Mouse (Mus musculus): ENCODE measurements around the gene Smco3.
"Not testable (repeated sequence)": the region's sequence is repeated elsewhere in the genome, so short reads cannot be mapped to it uniquely, and the experiment has no call there.

The Smco3 gene

DNA sequence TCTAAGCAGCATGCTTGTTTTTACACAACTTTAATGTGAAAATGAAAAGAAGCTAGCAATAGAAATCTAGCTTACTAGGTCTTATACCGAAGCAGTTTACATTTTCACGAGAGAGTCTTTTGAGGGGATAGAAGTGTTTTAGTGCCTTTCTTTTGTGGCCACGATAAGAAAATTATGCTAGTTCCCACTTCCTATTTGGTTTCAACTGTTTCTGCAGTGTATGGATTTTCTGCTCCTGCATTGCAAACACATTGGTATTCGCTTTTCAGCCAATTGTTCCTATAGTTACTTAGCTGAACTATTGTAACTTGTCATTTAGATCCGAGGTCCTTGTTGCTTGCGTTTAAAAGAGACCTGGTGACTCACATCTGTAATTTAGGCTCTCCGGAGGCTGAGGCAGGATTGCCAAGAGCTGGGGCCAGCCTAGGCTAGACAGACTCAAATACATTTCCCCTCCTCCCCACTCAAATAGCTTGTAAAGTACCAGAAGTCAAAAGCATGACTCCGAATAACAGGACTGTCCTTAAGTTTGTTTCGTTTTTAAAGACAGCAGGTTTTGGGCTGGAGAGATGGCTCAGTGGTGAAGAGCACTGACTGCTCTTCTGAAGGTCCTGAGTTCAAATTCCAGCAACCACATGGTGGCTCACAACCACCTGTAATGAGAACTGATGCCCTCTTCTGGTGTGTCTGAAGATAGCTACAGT is 30.4 kb downstream of the Smco3 start:
- DNase-seq, result peak in 1 of 2 experiments; percentile 35

DNA sequence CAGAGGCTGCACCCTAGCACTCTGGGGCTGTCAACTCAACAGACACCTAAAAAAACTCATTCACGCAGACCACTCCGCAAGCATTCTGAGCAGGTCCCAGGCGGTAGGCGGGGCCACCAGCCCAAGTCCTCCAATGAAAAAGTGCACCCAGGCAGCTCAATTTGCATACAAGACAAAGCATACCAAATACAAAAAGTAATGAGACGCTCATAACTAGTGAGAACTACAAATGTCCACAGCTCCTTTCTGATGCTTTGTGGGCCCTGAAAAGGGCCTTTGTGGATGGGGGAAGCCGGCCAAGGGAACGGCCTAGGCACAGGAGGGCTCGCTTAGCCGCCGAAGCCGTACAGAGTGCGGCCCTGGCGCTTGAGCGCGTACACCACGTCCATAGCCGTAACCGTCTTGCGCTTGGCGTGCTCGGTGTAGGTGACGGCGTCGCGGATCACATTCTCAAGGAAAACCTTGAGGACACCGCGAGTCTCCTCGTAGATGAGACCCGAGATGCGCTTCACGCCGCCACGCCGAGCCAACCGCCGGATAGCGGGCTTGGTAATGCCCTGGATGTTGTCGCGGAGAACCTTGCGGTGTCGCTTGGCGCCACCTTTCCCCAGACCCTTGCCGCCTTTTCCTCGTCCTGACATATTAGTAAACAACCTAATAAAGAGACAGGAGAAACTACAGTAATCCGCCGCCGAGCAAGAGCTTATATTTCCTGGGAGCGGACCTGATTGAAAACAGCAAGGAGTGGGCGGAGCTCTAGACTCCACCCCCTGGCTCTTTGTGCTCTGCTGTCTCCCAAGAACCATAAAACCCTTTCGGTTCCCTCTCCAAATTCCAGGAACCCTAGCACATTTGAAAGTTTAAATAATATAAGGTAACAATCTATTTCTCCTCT is 31.3 kb downstream of the Smco3 start, which contains the start of gene Hist4h4:
Gene Hist4h4, minus strand, starts transcription at position 677 of the 895 bp plus-strand sequence.
- DNase-seq, result peak; percentile 96 to 97

DNA sequence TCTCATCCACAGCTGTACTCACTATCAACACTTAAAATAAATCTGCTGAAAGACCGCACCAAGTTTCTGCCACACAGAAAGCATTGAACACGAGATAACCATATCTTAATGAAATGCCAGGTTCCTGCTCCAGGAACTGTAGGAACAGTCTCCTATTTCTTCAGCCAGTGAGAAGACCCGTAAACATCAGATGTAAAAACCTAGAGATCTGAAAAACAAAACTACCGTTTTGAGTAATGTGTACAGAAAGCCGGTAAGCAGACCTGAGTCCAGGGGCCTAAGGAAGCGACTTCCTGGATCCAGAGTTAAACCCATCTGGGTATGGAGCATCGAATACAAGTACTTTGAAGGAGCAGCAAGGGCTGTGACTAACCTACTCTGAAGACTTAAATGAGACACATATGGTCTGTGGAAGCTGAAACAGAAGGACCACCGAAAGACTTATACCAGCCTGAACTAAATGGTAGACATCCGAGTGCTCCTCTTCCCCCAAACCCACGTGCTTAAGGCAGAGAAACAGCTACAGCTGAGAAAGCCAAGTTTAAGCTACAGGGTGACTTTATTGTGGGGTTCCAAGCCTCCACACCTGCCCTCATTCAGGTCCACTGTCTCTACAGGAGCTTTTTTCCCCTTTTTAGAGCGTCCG is 32.0 kb downstream of the Smco3 start:
- no peak for DNase-seq

DNA sequence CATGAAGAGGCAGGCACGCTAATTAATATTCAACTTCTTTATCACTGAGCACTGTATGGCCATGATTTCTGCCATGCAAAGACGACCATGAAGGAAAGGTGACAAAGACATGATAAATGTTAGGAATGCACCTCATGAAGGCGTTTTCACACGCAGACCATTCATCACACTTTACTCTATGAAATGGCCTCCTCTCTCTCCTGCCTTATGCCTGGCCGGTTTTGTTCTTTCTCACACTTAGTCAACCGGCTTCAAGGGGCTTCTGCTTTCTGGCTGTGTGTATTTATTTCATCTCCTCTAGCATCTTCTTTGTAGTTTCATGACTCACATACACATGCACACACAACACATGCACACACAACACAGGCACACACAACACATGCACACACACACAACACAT is 34.0 kb downstream of the Smco3 start:
- DNase-seq, result no peak

DNA sequence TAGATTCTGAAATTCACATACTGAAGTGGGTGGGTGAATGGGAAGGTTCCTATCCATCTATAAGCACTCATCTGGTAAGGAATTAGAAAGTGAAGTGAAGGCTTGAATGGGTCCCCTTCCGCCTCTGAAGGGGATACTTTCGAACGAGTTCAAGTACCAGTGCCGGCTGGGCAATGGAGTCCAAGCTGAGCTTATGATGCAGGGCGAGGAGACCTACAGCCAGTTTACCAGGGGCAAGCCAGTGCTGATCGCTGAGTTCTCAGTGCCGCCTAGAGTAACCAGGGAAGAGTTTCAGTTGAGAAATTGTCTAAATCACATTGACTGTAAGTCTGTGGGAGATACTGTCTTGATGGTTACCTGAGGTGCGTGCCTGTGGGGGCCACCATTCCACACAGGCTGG is 34.5 kb downstream of the Smco3 start:
- no peak for DNase-seq

DNA sequence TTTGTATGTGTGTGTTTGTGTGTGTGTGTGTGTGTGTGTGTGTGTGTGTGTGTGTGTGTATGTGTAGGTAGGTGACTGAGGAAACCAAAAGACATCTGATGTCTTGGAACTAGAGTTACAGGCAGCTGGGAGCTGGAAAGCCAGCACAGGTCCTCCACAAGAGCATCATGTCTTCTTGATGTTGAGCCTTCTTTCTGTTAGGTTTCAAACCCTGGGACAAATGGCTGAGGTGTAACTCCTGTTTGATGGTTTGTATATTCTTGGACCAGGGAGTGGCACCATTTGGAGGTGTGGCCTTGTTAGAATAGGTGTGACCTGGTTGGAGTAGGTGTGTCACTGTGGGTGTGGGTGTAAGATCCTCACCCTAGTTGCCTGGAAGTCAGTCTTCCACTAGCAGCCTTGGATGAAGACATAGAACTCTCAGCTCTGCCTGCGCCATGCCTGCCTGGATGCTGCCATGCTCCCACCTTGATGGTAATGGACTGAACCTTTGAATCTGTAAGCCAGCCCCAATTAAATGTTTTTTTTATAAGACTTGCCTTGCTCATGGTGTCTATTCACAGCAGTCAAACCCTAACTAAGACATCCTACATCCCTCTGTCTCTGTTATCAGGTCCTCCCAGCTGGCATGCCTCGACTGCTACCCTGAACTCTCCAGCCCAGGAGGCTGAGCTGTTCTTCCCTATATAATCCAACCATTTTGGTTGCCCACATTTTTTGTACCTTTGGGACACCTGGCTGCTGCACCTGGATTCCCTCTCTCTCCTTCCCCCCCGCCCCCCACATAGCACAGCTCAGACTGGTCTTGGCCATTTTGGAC is 37.2 kb downstream of the Smco3 start:
- DNase-seq, result not testable (repeated sequence)

DNA sequence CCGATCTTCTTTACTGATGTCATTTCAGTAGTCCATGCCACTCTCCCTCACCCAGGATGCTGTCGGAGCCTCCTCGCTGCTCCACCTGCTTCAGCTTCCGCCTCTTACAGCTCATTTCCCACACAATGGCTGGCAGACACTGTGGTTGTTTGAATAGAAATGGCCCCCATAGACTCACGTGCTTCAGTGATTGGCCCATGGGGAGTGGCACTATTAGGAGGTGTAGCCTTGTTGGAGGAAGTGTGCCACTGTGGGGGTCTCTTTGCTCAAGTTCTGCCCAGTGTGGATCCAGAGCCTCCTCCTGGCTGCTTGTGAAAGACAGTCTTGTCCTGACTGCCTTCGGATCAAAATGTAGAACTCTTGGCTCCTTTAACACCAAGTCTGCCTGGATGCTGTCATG is 39.4 kb downstream of the Smco3 start:
- no peak for DNase-seq

DNA sequence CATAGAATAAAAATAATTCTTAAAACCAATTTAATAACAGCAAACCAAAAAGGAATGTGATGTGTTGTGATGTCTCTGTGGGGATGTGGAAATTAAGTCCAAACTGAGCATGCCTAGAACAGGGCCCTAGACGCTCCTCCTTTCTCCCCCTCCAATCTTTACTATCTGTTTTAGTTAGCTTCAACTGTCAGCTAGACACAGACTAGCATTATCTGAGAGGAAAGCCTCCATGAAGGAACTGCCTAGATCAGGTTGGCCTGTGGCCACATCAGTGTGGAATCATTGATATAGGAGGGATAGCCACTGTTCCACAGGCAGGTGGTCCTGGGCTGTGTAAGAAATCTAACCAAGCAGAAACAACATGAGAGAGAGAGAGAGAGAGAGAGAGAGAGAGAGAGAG is 40.1 kb downstream of the Smco3 start:
- no peak for DNase-seq

DNA sequence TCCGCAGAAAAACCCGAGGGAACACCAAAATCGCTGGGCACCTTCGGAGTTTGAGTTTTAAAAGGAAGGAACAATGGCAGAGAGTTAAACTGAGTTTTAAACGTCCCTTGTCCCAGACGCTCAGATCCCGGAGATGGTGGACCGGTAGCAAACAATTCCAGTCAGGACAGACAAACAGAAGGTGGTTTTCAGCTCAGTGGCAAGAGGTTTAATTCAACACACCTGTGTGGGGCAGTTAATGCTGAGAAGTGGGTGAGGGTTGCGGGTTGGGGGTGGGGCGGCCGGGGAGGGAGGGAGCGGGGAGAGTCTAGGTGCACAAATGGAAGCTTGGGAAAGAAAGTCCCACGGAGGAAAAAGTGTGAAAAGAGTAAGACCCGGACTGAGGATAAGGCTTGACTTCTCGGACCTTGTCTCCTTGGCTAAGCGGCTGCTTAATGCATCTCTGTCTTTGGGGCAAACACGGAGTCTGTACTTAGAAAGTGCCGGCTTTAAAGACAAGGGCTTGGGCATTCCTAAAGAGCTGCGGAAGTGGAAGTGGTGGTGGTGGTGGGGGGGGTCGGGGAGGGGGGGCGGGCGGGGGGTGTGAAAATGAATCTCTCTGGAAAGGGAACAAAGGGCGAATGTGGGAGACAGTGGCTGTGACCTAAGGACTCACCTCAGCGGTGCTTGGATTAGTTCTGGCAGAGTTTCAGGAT is 41.3 kb downstream of the Smco3 start:
- no peak for DNase-seq

DNA sequence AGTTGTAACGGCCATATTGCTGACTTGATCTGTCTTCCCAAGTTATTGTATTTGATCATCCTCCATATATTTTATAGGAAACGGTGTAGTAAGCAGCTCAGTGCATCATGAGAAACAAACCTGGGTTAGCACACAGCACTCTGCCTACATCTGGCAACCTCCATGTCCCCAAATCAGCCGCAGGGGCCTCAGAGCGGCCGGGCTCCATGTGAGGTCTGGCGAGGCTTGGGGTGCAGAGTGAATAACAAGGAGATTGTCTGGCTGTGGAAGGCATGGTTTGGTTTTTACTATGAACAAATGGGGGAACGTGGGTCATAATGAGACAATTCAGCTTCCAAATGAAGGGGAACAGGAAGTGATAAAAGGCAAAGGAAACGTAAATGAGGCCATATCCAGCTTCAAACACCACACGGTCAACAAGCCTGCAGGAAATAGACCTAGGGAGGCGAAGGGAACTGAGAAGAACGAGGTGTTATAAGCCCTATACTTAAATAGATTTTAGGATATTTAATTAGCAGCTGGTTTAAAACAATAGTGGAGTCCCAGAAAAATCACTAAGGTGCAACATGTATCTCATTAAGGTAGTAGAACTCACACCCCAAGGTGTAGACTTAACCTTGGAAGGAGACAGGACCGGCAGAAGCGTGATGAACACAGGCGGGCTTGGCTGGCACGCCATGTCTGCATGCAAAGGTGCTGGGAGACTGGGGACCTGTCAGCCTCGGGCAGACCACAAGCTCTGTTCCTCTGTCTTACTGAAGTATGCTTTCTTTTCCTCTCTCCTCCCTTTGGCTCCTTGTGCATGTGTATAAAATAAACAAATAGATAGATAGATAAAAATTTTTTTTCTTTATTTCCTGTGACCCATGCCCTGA is 42.1 kb downstream of the Smco3 start:
- no peak for DNase-seq

DNA sequence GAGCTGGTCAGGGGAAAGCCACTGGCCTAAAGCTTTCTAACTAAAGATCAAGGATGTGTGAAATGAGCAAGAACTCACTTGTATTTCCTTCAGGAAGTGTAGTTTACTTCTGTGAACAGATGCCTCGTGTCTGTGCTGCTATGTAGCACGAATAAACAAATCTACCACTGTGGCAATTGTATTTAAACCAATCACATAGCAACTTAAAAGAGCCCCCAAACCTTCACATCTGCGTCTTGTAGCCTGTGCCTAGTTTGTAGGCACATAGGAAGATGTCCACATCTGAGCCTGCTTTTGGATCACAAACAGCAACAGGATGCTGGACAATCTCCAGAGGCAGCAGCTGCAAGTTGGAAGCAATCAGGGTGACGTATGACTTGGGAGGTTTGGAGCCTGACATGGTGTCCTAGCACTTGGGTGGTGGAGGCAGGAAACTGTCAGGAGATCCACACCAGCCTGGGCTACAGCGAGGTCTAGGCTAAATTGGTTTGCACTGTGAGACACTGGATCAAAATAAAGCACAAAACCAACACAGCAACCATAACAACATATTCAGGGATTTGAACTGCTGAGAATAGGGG is 45.8 kb downstream of the Smco3 start:
- no peak for DNase-seq

DNA sequence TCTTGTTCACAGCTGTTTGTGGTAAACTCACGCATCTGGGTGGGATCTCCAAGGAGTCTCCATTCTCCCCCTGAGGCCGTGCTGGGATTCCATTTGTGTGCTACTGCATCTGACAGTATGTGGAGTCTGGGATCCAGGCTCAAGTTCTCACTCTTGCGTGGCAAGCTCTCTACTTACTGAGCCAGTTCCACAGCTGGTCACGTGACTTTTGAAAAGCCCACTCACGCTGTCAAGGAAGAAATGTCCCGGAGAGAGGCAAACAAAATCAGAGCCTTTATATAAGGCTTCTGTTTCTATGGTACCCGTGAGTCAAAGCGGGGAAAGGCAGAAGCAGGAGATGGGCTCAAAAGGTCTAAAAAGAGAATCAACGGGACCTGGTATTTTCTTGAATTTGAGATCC is 52.5 kb downstream of the Smco3 start:
- no peak for DNase-seq

DNA sequence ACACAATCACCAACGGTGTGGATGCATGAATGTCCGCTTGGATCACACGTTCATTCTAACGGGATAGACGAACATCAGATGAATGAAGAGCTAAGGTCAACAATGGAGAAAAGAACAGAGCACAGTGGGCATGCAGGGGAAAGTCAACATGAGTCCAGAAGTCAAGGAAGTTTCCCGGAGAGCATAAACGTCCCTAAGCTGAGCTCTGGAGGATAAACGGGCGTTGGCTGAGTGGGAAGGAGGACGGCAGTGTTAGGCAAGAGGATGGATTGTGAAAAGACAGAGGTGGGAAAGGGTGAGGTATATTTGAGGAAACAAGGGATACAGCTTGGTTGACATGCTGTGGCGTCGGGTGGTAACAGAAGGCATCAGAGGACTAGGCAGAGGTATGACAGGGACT is 53.1 kb downstream of the Smco3 start:
- no peak for DNase-seq

DNA sequence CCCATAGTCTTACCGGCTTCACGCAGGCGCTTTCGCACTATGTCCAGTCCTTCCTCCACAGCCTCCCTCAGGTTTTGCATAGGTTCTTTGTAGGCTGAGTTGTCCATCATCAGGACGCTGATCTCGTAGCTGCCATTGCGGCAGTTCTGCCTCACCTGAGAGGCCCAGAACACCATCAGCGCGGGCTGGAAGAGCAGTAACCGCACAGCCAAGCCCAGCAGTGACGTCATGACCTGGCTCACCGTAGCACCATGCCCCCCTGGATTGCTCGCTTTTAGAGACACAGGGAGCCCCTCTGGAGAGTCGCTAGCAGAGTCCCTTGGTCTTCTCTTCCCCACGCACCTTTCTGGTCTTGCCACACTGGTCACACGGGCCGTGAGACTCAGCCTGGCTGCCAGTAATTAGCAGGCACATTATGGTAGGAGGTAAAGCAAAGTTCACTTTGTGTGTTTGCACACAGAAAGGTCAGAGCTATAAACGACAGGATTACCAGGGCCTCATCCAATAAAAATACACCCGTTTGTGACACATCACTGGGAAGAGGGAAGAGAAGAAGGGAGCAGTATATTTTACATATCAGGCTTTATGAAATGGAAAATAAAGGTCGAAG is 53.8 kb downstream of the Smco3 start, which contains the start of gene Gucy2c:
Gene Gucy2c, minus strand, starts transcription at position 389 of the 610 bp plus-strand sequence.
- no peak for DNase-seq

Data from B cell, adult 2 months (primary cell).